Mouse (Mus musculus): ENCODE measurements around the gene Mrpl54.

DNA sequence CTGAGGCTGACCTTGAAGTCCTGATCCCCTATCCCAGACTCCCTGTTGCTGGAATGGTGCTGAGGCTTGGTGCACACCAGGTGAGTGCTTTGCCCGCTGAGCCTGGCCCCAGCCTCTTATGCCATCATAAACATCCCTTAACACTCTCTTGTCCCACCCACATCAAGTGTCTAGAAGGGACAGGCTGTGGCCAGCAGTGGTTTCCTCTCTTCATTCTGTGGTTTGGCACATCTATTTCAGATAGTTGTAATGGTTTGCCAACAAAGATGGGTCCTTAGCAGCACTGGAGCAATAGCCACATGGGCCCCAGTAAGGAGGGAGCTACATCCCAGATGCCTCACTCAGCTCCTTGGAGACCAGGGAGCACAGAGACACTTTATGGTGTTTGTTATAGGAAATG, 11.8 kb downstream of the Mrpl54 start:
- TF ChIP-seq CTCF (IDR thresholded peaks at IDR 0.05; ENCODE audit: extremely low read depth, insufficient read length, insufficient replicate concordance, low read depth, low read length) = no peak
- no peak for TF ChIP-seq POLR2A (IDR thresholded peaks at IDR 0.05; ENCODE audit: low read depth, low read length)

All from small intestine, adult 2 months (tissue).